Mouse (Mus musculus) mouse embryonic stem cell (cell line): Measurements from ENCODE around the gene Esp34.

Experiments
- in situ Hi-C, 2 experiments: fragments of 300-500 bp; cut with MboI; formaldehyde crosslinking; loops; 1 replicate in 1 of 2; 3 replicates in 1 of 2; pipeline ENCODE4 v1.14.3; 2019 to 2020; ENCODE audit warnings: low sequenced_read_pairs in 2 of 2, low pct_unique_long_range_greater_than_20kb in 1 of 2, mixed read lengths in 1 of 2; ENCODE audit not compliant: unreplicated experiment in 1 of 2

Gene Esp34

DNA sequence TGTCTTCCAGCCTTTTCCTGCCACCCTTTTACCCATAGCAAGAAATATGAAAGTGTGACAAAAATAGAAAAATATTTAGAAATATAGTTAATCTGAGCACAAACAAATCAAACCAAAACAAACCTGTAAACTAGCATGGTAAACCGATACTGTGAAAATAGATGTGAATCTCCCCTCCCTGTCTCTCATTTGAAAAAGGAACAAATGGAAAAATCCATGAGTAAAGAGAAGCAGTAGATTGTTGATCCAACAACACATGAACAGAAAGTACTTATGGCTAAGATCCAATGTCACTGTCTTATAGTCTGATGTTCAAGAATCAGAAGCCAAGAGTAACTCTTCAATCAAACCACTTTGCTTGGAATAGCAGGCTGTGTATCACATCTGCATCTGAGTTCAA lies at the start of gene Esp34:
TSS of gene Esp34 (plus strand) at position 301 of the 400 bp plus-strand sequence.
- in situ Hi-C loops, result no loop called here

DNA sequence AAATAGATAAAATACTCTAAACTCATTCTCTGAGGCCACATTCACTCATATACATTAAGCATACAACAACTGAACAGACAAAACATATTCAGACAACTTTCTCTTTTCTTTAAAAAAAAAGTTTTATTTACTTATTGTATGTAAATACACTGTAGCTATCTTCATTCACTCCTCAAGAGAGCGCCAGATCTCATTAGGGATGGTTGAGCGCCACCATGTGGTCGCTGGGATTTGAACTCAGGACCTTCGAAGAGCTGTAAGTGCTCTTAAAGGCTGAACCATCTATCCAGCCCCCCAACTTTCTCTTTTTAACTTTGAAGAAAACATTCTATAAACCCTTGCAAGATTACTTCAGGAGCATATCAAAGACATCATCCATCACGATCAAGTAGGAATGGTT lies 8.5 kb downstream of the Esp34 start:
- in situ Hi-C loops, result no loop called here
